Mouse (Mus musculus): ENCODE measurements at regions not wholly inside any gene's neighbourhood (a gene's known extent, or its start where the extent isn't known, plus 50 kb on each side); places are given as distances from the start of the nearest gene placed in this dataset.
A peak's percentile ranks its signal among the peaks of the same experiment; 100 is the strongest.

- DNase-seq, result no peak
Observed at GRCm38 (mm10) chr10:14217284-14217683, 251.4 kb downstream of the Hivep2 start.

- DNase-seq, result no peak
Observed at GRCm38 (mm10) chr10:14216191-14216992, 250.5 kb downstream of the Hivep2 start.

DNA sequence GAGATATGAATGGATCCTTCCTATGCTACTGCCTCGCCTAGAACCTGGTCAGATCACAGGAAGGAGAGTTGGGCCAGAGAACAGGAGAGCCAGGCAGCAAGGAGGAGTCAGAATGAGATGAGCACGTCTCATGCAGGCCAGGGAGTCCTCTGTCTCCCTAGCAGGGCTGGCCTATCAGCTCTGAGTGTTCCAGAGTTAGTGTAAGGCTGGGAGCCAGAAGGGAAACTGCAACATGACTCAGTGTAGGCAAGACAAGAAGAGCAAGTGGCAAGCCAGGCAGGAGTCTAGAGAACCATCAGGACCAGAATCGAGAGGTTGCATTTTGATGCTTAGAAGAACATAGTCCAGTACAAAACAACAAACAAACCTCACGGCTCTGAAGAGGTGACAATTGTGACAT is 249.6 kb downstream of the Hivep2 start:
- no peak for DNase-seq

GRCm38 (mm10) chr10:14213536-14213935 is 247.7 kb downstream of the Hivep2 start:
- no peak for DNase-seq

- peak; percentile 13 for DNase-seq
Observed at GRCm38 (mm10) chr10:14211926-14212325, 246.1 kb downstream of the Hivep2 start.

- no peak for DNase-seq
Observed at GRCm38 (mm10) chr10:14211481-14211880, 245.6 kb downstream of the Hivep2 start.

- DNase-seq, result no peak
Observed at GRCm38 (mm10) chr10:14210445-14210844, 244.6 kb downstream of the Hivep2 start.

GRCm38 (mm10) chr10:14210045-14210444 is 244.2 kb downstream of the Hivep2 start:
- no peak for DNase-seq

GRCm38 (mm10) chr10:14208206-14208605 is 242.3 kb downstream of the Hivep2 start:
- DNase-seq, result no peak

GRCm38 (mm10) chr10:14207616-14208015 is 241.7 kb downstream of the Hivep2 start:
- no peak for DNase-seq

GRCm38 (mm10) chr10:14207051-14207570 is 241.2 kb downstream of the Hivep2 start:
- DNase-seq, result no peak
